Mouse (Mus musculus) frontal cortex, postnatal 36 days (tissue): ENCODE data around the gene Ece1.
"Not testable (repeated sequence)": the region's sequence is repeated elsewhere in the genome, so short reads cannot be mapped to it uniquely, and the experiment has no call there.

Experiments used
- DNase-seq, 2 experiments: peaks; one replicate each; pipeline ENCODE4 v3.0.0; 2022; ENCODE audit warnings: low spot score in 2 of 2

The Ece1 gene

GRCm38 (mm10) chr4:137941871-137942781 lies 80.1 kb downstream of the Ece1 start:
- peak; percentile 55 to 60 for DNase-seq

GRCm38 (mm10) chr4:137942782-137943486 lies 80.9 kb downstream of the Ece1 start:
- peak in 1 of 2 experiments; percentile 33 for DNase-seq

- DNase-seq, result no peak
Measured at GRCm38 (mm10) chr4:137943540-137943939, 81.5 kb downstream of the Ece1 start.

DNA sequence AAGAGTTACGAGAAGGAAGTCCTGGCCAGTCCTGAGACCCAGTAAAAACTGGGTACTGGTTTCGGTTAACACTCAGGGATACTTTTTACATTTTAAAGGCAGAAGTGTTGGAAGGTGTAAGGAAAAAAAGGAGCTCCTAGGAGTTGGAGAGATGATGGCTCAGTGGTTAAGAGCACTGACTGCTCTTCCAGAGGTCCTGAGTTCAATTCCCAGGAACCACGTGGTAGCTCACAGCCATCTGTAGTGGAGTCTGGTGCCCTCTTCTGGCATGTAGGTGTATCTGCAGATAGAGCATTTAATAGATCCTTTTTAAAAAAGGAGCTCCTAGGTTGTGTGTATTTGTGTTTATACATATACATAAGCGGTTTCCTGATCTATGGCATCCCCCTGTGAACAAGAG lies 83.3 kb downstream of the Ece1 start:
- DNase-seq, result no peak

- DNase-seq, result no peak
Measured at GRCm38 (mm10) chr4:137946419-137946818, 84.4 kb downstream of the Ece1 start.

DNA sequence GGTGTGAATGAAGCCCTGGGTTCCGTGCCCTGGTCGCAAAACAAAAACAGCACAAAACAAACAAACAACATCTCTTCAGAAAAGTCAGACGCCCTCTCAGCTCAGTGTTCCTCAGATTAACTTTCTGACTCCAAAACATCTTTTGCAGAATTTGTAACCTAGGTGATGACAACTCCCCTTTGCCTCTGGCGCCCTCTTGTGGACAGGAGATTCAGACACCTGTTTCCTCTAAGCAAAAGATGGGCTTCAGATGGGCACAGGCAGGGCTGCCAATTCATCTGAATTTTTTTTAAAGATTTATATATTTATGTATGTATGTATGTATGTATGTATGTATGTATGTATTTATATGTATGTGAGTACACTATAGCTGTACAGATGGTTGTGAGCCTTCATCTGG lies 90.8 kb downstream of the Ece1 start:
- peak; percentile 74 to 78 for DNase-seq

GRCm38 (mm10) chr4:137954184-137954583 lies 92.1 kb downstream of the Ece1 start:
- DNase-seq, result no peak

- peak in 1 of 2 experiments; percentile 39 for DNase-seq
Measured at GRCm38 (mm10) chr4:137954926-137955396, 92.9 kb downstream of the Ece1 start.

DNA sequence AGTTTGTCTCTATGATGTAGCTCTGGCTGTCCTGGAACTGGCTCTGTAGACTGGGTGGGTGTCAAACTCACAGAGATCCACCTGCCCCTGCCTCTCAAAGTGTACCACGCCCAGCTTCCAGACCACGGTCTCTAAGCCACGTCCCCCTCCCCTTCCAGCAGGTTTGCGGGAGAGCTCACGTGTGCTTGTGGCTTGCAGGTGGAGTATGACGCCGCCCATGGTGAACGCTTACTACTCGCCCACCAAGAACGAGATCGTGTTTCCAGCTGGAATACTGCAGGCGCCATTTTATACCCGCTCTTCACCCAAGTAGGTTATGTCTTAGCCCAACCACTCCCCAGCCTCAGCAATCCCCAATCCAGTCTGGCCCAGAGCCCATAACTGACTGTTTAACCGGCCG lies 94.2 kb downstream of the Ece1 start:
- DNase-seq, result no peak

GRCm38 (mm10) chr4:137959889-137960665 lies 98.0 kb downstream of the Ece1 start:
- DNase-seq, result peak; percentile 66 to 70

GRCm38 (mm10) chr4:137960757-137961156 lies 98.7 kb downstream of the Ece1 start:
- no peak for DNase-seq

- DNase-seq, result no peak
Measured at GRCm38 (mm10) chr4:137962643-137963350, 100.8 kb downstream of the Ece1 start.

DNA sequence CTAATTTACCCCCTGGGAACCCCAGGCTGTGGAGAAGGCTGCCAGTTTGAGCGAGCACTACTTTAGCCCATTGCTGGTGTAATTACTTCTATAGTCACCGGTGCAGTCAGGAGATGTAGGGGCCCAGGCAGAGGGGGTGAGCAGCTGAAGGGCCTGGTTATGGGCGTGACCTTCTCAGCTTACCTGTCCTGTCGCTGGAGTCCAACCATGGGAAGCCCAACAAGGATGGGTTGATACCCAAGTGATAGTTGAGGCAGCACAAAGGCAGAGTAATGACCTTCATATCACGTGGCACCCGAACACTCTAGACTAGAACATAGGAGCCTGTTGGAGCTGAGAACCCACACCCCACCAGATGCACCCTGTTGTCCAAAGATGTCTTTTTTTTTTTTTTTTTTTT lies 101.4 kb downstream of the Ece1 start:
- no peak for DNase-seq

- peak; percentile 82 to 88 for DNase-seq
Measured at GRCm38 (mm10) chr4:137963881-137964584, 102.0 kb downstream of the Ece1 start.

DNA sequence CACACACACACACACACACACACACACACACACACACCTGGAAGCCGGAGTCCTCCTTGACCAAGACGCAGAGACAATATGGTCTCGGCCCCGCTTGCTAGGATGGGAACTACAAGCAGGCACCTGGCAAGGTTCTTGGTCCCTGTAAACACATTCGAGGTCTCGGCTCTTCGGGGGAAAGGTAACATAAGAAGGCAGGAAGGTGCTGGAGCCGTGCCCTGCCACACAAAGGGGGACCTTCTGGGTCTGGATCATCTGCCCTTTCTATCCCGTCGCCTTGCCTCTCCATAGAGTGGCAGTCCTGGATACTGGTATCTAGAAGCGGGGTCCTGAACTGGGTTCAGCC lies 102.5 kb downstream of the Ece1 start:
- no peak for DNase-seq

GRCm38 (mm10) chr4:137968203-137968602 lies 106.2 kb downstream of the Ece1 start:
- DNase-seq, result peak; percentile 58 to 83

DNA sequence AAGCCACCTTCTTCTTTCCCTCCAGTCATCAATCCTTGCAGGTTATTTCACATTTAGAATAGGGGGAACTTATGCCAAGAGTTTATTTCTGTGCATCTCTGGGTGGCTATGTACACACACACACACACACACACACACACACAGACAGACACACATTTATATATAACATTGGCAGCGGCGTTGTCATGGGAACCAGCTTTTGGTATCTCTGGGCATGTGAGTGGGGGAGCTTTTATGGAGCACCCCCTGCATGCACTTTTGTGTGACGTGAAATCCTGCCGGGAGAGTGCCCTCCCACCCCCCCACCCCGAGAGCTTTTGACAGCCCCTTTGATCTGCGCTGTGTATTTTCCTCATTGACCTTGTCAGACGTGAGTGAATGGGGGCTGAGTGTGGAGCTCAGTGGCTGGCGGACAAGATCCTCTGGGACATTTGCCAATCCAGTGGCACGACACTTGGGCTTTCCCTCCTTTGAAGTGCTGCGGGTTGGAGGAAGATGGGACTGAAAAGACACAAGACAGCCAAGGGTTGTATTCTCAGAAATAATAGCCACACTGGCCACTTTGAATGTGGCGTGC lies 108.7 kb downstream of the Ece1 start:
- not testable (repeated sequence) for DNase-seq

- not testable (repeated sequence) for DNase-seq
Measured at GRCm38 (mm10) chr4:137974856-137975432, 112.9 kb downstream of the Ece1 start.

DNA sequence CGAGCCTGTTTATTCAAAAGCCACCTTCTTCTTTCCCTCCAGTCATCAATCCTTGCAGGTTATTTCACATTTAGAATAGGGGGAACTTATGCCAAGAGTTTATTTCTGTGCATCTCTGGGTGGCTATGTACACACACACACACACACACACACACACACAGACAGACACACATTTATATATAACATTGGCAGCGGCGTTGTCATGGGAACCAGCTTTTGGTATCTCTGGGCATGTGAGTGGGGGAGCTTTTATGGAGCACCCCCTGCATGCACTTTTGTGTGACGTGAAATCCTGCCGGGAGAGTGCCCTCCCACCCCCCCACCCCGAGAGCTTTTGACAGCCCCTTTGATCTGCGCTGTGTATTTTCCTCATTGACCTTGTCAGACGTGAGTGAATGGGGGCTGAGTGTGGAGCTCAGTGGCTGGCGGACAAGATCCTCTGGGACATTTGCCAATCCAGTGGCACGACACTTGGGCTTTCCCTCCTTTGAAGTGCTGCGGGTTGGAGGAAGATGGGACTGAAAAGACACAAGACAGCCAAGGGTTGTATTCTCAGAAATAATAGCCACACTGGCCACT lies 117.1 kb downstream of the Ece1 start:
- DNase-seq, result not testable (repeated sequence)

DNA sequence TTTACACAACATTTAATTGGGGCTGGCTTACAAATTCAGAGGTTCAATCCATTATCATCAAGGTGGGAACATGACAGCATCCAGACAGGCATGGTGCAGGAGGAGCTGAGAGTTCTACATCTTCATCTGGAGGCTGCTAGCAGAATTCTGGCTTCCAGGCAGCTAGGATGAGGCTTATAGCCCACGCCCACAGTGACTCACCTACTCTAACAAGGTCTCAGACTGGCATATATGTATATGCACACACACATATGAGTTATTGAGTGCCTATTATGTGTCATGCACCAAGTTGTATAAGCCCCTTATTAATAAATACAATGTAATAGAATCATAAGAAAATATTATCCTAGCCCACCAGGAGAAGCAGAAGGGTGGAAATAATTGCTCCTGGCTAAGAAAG lies 120.8 kb downstream of the Ece1 start:
- DNase-seq, result no peak
